Mouse (Mus musculus) bone marrow macrophage, adult 2 months (primary cell): ENCODE measurements around the gene Sqstm1.

Experiments
- CTCF ChIP-seq: IDR thresholded peaks from 2 replicates; pipeline ENCODE4 v1.5.1; 2012; ENCODE audit warnings: low read depth, mild to moderate bottlenecking, low read length, moderate library complexity
- POLR2A ChIP-seq: IDR thresholded peaks from 2 replicates; pipeline ENCODE4 v1.6.1; 2012; ENCODE audit warnings: mild to moderate bottlenecking, low read depth, low read length, borderline replicate concordance

DNA sequence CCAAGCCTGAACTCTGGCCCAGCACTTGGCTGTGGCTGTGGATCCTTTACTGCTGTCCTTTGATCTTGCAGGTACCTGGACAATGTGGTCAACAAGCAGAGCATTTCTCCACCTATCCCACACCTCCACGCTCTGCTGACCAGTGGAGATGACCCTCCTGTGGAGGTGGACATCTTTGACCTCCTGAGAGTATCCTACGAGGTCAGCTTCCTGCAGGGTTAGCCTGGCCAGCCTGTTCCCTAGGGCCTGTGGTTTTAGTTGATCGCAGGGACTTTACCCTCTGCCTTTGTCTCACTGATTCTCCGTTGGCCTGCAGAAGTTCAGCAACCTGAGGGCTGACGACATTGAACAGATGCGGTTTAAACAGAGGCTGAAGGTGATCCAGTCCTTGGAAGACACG lies 52.3 kb downstream of the Sqstm1 start:
- TF ChIP-seq POLR2A (no peak), CTCF (no peak)
